Mouse (Mus musculus): ENCODE results near the gene C3ar1. TPM values are rescaled to one million over a fixed set of nuclear protein-coding genes. Genes with fewer than 3 reads are reported as not detected.
A peak's percentile ranks its signal among the peaks of the same experiment; 100 is the strongest.

C3ar1 gene
- total and polyA plus RNA-seq, 3 experiments: 1.9 to 3.7 (median 2.5) TPM

GRCm38 (mm10) chr6:122843759-122844158 lies 12.2 kb downstream of the C3ar1 start:
- intact Hi-C loops (cut with DNase I): no loop called here
- TF ChIP-seq EP300 (IDR thresholded peaks at IDR 0.05; ENCODE audit: insufficient read depth, low read depth, low read length): no peak
- TF ChIP-seq POLR2A (IDR thresholded peaks at IDR 0.05; ENCODE audit: insufficient read depth, low read depth, low read length): no peak
- TF ChIP-seq CTCF (IDR thresholded peaks at IDR 0.05): no peak
- Histone ChIP-seq H3K4me1 (ENCODE audit: control insufficient read depth, insufficient read depth, low read length) (no peaks in the 10 kb centered on the region), H3K36me3 (ENCODE audit: control insufficient read depth, insufficient read depth, low read length) (no peaks in the 10 kb centered on the region), H3K79me2 (replicated peaks; ENCODE audit: control insufficient read depth, insufficient read depth, low read length) (no peaks in the 10 kb centered on the region), H3K27ac (no peak overlapping the region), H3K27me3 (ENCODE audit: control insufficient read depth, insufficient read depth, low read length) (no peaks in the 10 kb centered on the region), H3K9ac (ENCODE audit: low read depth, low read length) (no peak overlapping the region), H3K4me3 (no peak overlapping the region)
- no peak for DNase-seq
- 89% methylated on average over 6 of the region's 6 CpGs for WGBS

- Histone ChIP-seq H3K27me3 (ENCODE audit: control insufficient read depth, insufficient read depth, low read length) (no peaks in the 10 kb centered on the region), H3K79me2 (replicated peaks; ENCODE audit: control insufficient read depth, insufficient read depth, low read length) (no peaks in the 10 kb centered on the region), H3K4me3 (no peak overlapping the region), H3K9ac (ENCODE audit: low read depth, low read length) (no peak overlapping the region), H3K27ac (no peak overlapping the region), H3K4me1 (ENCODE audit: control insufficient read depth, insufficient read depth, low read length) (no peaks in the 10 kb centered on the region), H3K36me3 (ENCODE audit: control insufficient read depth, insufficient read depth, low read length) (no peaks in the 10 kb centered on the region)
- intact Hi-C loops (cut with DNase I): loop anchor here (2.0 kb wide), 1 partner anchor 33 kb away; no protein-coding TSS in a partner anchor
- WGBS: 86% methylated on average over 5 of the region's 5 CpGs
- no peak for DNase-seq
- TF ChIP-seq EP300 (IDR thresholded peaks at IDR 0.05; ENCODE audit: insufficient read depth, low read depth, low read length) (no peak), CTCF (IDR thresholded peaks at IDR 0.05) (no peak), POLR2A (IDR thresholded peaks at IDR 0.05; ENCODE audit: insufficient read depth, low read depth, low read length) (no peak)
Observed at GRCm38 (mm10) chr6:122837539-122837938, 18.4 kb downstream of the C3ar1 start.

- WGBS: 98% methylated on average over 3 of the region's 3 CpGs
- no peak for DNase-seq
- Histone ChIP-seq H3K4me3 (no peak overlapping the region), H3K27me3 (ENCODE audit: control insufficient read depth, insufficient read depth, low read length) (no peaks in the 10 kb centered on the region), H3K79me2 (replicated peaks; ENCODE audit: control insufficient read depth, insufficient read depth, low read length) (no peaks in the 10 kb centered on the region), H3K9ac (ENCODE audit: low read depth, low read length) (no peak overlapping the region), H3K36me3 (ENCODE audit: control insufficient read depth, insufficient read depth, low read length) (no peaks in the 10 kb centered on the region), H3K4me1 (ENCODE audit: control insufficient read depth, insufficient read depth, low read length) (no peaks in the 10 kb centered on the region), H3K27ac (no peak overlapping the region)
- intact Hi-C loops (cut with DNase I): loop anchor here (2.0 kb wide), 1 partner anchor 32 kb away; no protein-coding TSS in a partner anchor
- no peak for TF ChIP-seq POLR2A (IDR thresholded peaks at IDR 0.05; ENCODE audit: insufficient read depth, low read depth, low read length)
- TF ChIP-seq CTCF (IDR thresholded peaks at IDR 0.05): peak; percentile 22; the same call in 1 of the 2 replicates
- TF ChIP-seq EP300 (IDR thresholded peaks at IDR 0.05; ENCODE audit: insufficient read depth, low read depth, low read length): no peak
Observed at GRCm38 (mm10) chr6:122836974-122837373, 19.0 kb downstream of the C3ar1 start.

GRCm38 (mm10) chr6:122834365-122834764 lies 21.6 kb downstream of the C3ar1 start:
- Histone ChIP-seq H3K36me3 (ENCODE audit: control insufficient read depth, insufficient read depth, low read length) (no peaks in the 10 kb centered on the region), H3K4me3 (no peak overlapping the region), H3K27me3 (ENCODE audit: control insufficient read depth, insufficient read depth, low read length) (no peaks in the 10 kb centered on the region), H3K9ac (ENCODE audit: low read depth, low read length) (no peak overlapping the region), H3K79me2 (replicated peaks; ENCODE audit: control insufficient read depth, insufficient read depth, low read length) (no peaks in the 10 kb centered on the region), H3K4me1 (ENCODE audit: control insufficient read depth, insufficient read depth, low read length) (no peaks in the 10 kb centered on the region), H3K27ac (no peak overlapping the region)
- peak; percentile 43 to 64 for DNase-seq
- WGBS: 63% methylated on average over 4 of the region's 4 CpGs
- no peak for TF ChIP-seq EP300 (IDR thresholded peaks at IDR 0.05; ENCODE audit: insufficient read depth, low read depth, low read length)
- peak; percentile 100 for TF ChIP-seq CTCF (IDR thresholded peaks at IDR 0.05)
- intact Hi-C loops (cut with DNase I): no loop called here

- intact Hi-C loops (cut with DNase I): no loop called here
- DNase-seq: no peak
- 77% methylated on average over 7 of the region's 7 CpGs for WGBS
- H3K27ac ChIP-seq: no peak overlapping the region
- no peaks in the 10 kb centered on the region for H3K27me3 ChIP-seq (ENCODE audit: control insufficient read depth, insufficient read depth, low read length)
- H3K4me3 ChIP-seq: no peak overlapping the region
- H3K9ac ChIP-seq (ENCODE audit: low read depth, low read length): no peak overlapping the region
- TF ChIP-seq EP300 (IDR thresholded peaks at IDR 0.05; ENCODE audit: insufficient read depth, low read depth, low read length) (no peak), CTCF (IDR thresholded peaks at IDR 0.05) (no peak), POLR2A (IDR thresholded peaks at IDR 0.05; ENCODE audit: insufficient read depth, low read depth, low read length) (no peak)
- H3K4me1 ChIP-seq (ENCODE audit: control insufficient read depth, insufficient read depth, low read length): no peaks in the 10 kb centered on the region
- no peaks in the 10 kb centered on the region for H3K36me3 ChIP-seq (ENCODE audit: control insufficient read depth, insufficient read depth, low read length)
- H3K79me2 ChIP-seq (replicated peaks; ENCODE audit: control insufficient read depth, insufficient read depth, low read length): 0 out of 2 replicates have a peak, but pooled peaks cover 2% of the 10 kb centered on the region
Observed at GRCm38 (mm10) chr6:122832880-122833279, 23.1 kb downstream of the C3ar1 start.

- no peaks in the 10 kb centered on the region; the same call in 1 of the 2 replicates for H3K36me3 ChIP-seq (ENCODE audit: control insufficient read depth, insufficient read depth, low read length)
- WGBS: 65% methylated on average over 13 of the region's 13 CpGs
- intact Hi-C loops (cut with DNase I): no loop called here
- peaks cover 20% of the 10 kb centered on the region for H3K4me1 ChIP-seq (ENCODE audit: control insufficient read depth, insufficient read depth, low read length)
- no peak for TF ChIP-seq POLR2A (IDR thresholded peaks at IDR 0.05; ENCODE audit: insufficient read depth, low read depth, low read length)
- TF ChIP-seq EP300 (IDR thresholded peaks at IDR 0.05; ENCODE audit: insufficient read depth, low read depth, low read length): no peak
- TF ChIP-seq CTCF (IDR thresholded peaks at IDR 0.05): peak; percentile 67
- no peak overlapping the region for H3K27ac ChIP-seq
- no peaks in the 10 kb centered on the region for H3K27me3 ChIP-seq (ENCODE audit: control insufficient read depth, insufficient read depth, low read length)
- H3K9ac ChIP-seq (ENCODE audit: low read depth, low read length): no peak overlapping the region
- DNase-seq: peak; percentile 34 to 46
- peaks cover 2% of the 10 kb centered on the region; the same call in 1 of the 2 replicates for H3K79me2 ChIP-seq (replicated peaks; ENCODE audit: control insufficient read depth, insufficient read depth, low read length)
- H3K4me3 ChIP-seq: no peak overlapping the region
Observed at GRCm38 (mm10) chr6:122828086-122828485, 27.9 kb downstream of the C3ar1 start.

All from heart, adult 2 months (tissue).